Mouse (Mus musculus) neural tube, embryonic 14.5 days (tissue): Measurements from ENCODE around the gene C1qbp. TPM values are rescaled to one million over a fixed set of nuclear protein-coding genes. Genes with fewer than 3 reads are reported as not detected.

Experiments
- ATAC-seq: fragments of 200-750 bp; cut with Nextera tagmentation; 2 replicates; pipeline ENCODE4 v1.8.0; 2017; ENCODE audit warnings: low read depth, mild to moderate bottlenecking, moderate TSS enrichment, moderate library complexity
- H3K27ac ChIP-seq: fragments of 300-500 bp; sonication (generic); 2 replicates; pipeline ENCODE4 v1.5.1; 2014; ENCODE audit warnings: low read depth, mild to moderate bottlenecking, control low read depth, low read length, moderate library complexity, mixed read lengths
- H3K27me3 ChIP-seq: fragments of 300-500 bp; sonication (generic); 2 replicates; pipeline ENCODE4 v1.6.1; 2014; ENCODE audit warnings: low read length; ENCODE audit not compliant: control insufficient read depth, insufficient read depth
- H3K36me3 ChIP-seq: fragments of 300-500 bp; sonication (generic); 2 replicates; pipeline ENCODE4 v1.6.1; 2014; ENCODE audit warnings: low read length, mixed read lengths; ENCODE audit not compliant: control insufficient read depth, insufficient read depth
- H3K4me1 ChIP-seq: fragments of 300-500 bp; sonication (generic); 2 replicates; pipeline ENCODE4 v1.6.1; 2014; ENCODE audit warnings: low read length; ENCODE audit not compliant: control insufficient read depth, insufficient read depth
- H3K4me2 ChIP-seq: fragments of 300-500 bp; sonication (generic); 2 replicates; pipeline ENCODE4 v1.6.1; 2014; ENCODE audit warnings: mild to moderate bottlenecking, low read depth, low read length, control low read depth
- H3K4me3 ChIP-seq: fragments of 300-500 bp; sonication (generic); 2 replicates; pipeline ENCODE4 v1.5.1; 2014; ENCODE audit warnings: low read depth, low read length, control low read depth, mixed read lengths
- H3K9ac ChIP-seq: fragments of 300-500 bp; sonication (generic); replicated peaks from 2 replicates; pipeline ENCODE4 v1.6.1; 2014; ENCODE audit warnings: low read depth, mild to moderate bottlenecking, control low read depth, low read length, mixed read lengths
- H3K9me3 ChIP-seq: fragments of 300-500 bp; sonication (generic); 2 replicates; pipeline ENCODE4 v1.6.1; 2016; ENCODE audit warnings: low read length; ENCODE audit not compliant: control insufficient read depth
- whole genome bisulfite sequencing: fragments of 180-500 bp; shearing (Covaris S2); extraction: QIAGEN DNeasy Blood & Tissue Kit; methylation state at CpG from one replicate; pipeline ENCODE4 v1.1.7; 2014; 5-methylcytosine and 5-hydroxymethylcytosine counted together
- polyA plus RNA-seq: library from polyadenylated mRNA; unstranded; fragments of >200 nt; fragmentation: Nextera tagmentation; extraction: Ambion mirVana; gene quantifications from 2 replicates; pipeline ENCODE4 v1.2.1, GENCODE M21; 2014

The C1qbp gene
- polyA plus RNA-seq, 1 experiment from 2014 or later = 173 TPM

DNA sequence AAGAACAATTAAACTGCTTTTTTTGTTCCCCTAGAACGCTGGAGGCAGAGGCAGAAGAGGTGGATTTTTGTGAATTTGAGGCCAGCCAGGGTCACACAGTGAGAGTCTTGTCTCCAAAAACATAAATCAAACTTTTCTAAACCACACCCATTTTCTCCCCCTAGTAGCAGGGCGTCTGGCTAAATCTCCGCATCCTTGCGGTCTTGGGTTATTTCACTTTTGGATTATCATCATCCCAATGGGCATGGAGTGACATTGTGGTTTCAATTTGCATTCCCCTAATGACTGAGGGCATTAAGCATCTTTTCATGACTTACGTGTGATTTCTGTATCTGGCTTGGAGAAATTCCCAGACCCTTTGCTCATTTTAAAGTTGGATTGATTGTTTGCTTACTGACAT, 51.4 kb downstream of the C1qbp start:
- Histone ChIP-seq H3K4me2 (no peak overlapping the region), H3K4me3 (no peak overlapping the region), H3K9ac (no peak overlapping the region), H3K27ac (no peak overlapping the region), H3K9me3 (no peaks in the 10 kb centered on the region), H3K4me1 (no peaks in the 10 kb centered on the region), H3K36me3 (peaks cover 31% of the 10 kb centered on the region), H3K27me3 (no peaks in the 10 kb centered on the region)
- no peak for ATAC-seq
- WGBS = 77% methylated on average over 5 of the region's 5 CpGs

Other genes starting within 250 kb of the C1qbp start
- gene Zfp3, start 218.8 kb downstream of the C1qbp start, polyA plus RNA-seq = 16.3 and 19.8 TPM in 2 replicates
- gene Scimp, start 170.4 kb downstream of the C1qbp start, polyA plus RNA-seq = not detected in 2 replicates
- gene Rabep1, start 138.2 kb downstream of the C1qbp start, polyA plus RNA-seq = 80.7 and 80.9 TPM in 2 replicates
- 130 and 131 TPM in 2 replicates for gene Nup88, start 13.1 kb downstream of the C1qbp start, polyA plus RNA-seq
- 64.5 and 70.6 TPM in 2 replicates for gene Rpain, start 12.8 kb downstream of the C1qbp start, polyA plus RNA-seq
- 16.8 and 19.3 TPM in 2 replicates for gene Dhx33, start 21.4 kb upstream of the C1qbp start, polyA plus RNA-seq
- gene Mis12, start 36.6 kb upstream of the C1qbp start, polyA plus RNA-seq = 20.9 and 30.3 TPM in 2 replicates
- 28.6 and 34.1 TPM in 2 replicates for gene Derl2, start 36.8 kb upstream of the C1qbp start, polyA plus RNA-seq
- 228 and 293 TPM in 2 replicates for gene 6330403K07Rik, start 50.5 kb upstream of the C1qbp start, polyA plus RNA-seq
- not detected in 2 replicates for gene Nlrp1a, start 161.7 kb upstream of the C1qbp start, polyA plus RNA-seq
- gene Nlrp1b, start 247.7 kb upstream of the C1qbp start, polyA plus RNA-seq = not detected in 2 replicates